Mouse (Mus musculus) CD8-positive naive resting alpha-beta T cell, adult 2 months (primary cell): ENCODE data around the gene Pipox.
A peak's percentile ranks its signal among the peaks of the same experiment; 100 is the strongest.

Source experiments
- DNase-seq, 2 experiments: peaks; one replicate each; pipeline ENCODE4 v3.0.0; 2022; ENCODE audit warnings: low read depth in 2 of 2, low spot score in 2 of 2

The Pipox gene

GRCm38 (mm10) chr11:77893787-77894718 lies at the start of gene Pipox:
Gene Pipox, minus strand, starts transcription at chr11:77894096.
- DNase-seq = no peak

GRCm38 (mm10) chr11:77942230-77942629 lies 48.3 kb upstream of the Pipox start:
- no peak for DNase-seq

GRCm38 (mm10) chr11:77937649-77938410 lies 43.9 kb upstream of the Pipox start:
- DNase-seq = no peak

GRCm38 (mm10) chr11:77936846-77937245 lies 43.0 kb upstream of the Pipox start:
- DNase-seq = no peak

- no peak for DNase-seq
These were observed 40.8 kb upstream of the Pipox start for GRCm38 (mm10) chr11:77934568-77935311.

GRCm38 (mm10) chr11:77934111-77934521 lies 40.2 kb upstream of the Pipox start:
- DNase-seq = no peak

- DNase-seq = no peak
These were observed 38.7 kb upstream of the Pipox start for GRCm38 (mm10) chr11:77932576-77932975.

GRCm38 (mm10) chr11:77931541-77932433 lies 37.9 kb upstream of the Pipox start:
- DNase-seq = no peak

- DNase-seq = peak; percentile 38 to 44
These were observed 37.0 kb upstream of the Pipox start, which contains the start of gene Sez6 for GRCm38 (mm10) chr11:77930751-77931540. Gene Sez6, plus strand, starts transcription at chr11:77930800.

GRCm38 (mm10) chr11:77927837-77928236 lies 33.9 kb upstream of the Pipox start:
- no peak for DNase-seq

GRCm38 (mm10) chr11:77926666-77927065 lies 32.8 kb upstream of the Pipox start:
- no peak for DNase-seq

GRCm38 (mm10) chr11:77925836-77926657 lies 32.2 kb upstream of the Pipox start:
- no peak for DNase-seq

GRCm38 (mm10) chr11:77923285-77923684 lies 29.4 kb upstream of the Pipox start:
- no peak for DNase-seq

GRCm38 (mm10) chr11:77917166-77917565 lies 23.3 kb upstream of the Pipox start:
- no peak for DNase-seq

GRCm38 (mm10) chr11:77916741-77917140 lies 22.8 kb upstream of the Pipox start:
- no peak for DNase-seq

GRCm38 (mm10) chr11:77914598-77915260 lies 20.8 kb upstream of the Pipox start:
- no peak for DNase-seq

GRCm38 (mm10) chr11:77913505-77913904 lies 19.6 kb upstream of the Pipox start:
- DNase-seq = no peak

- DNase-seq = no peak
These were observed 15.9 kb upstream of the Pipox start for GRCm38 (mm10) chr11:77909776-77910175.
